Mouse (Mus musculus) forebrain, embryonic 11.5 days (tissue): ENCODE results near the gene Tubgcp4. TPM values are rescaled to one million over a fixed set of nuclear protein-coding genes. Genes with fewer than 3 reads are reported as not detected.
"Not testable (repeated sequence)": the region's sequence is repeated elsewhere in the genome, so short reads cannot be mapped to it uniquely, and the experiment has no call there.

Experiments
- ATAC-seq: fragments of 200-750 bp; cut with Nextera tagmentation; replicated peaks from 2 replicates; pipeline ENCODE4 v1.8.0; 2017; ENCODE audit warnings: moderate TSS enrichment; ENCODE audit not compliant: low FRiP score
- DNase-seq: peaks from one replicate; pipeline ENCODE4 v3.0.0-alpha.2; 2017; ENCODE audit warnings: low spot score
- H3K27ac ChIP-seq: fragments of 300-500 bp; sonication (generic); 2 replicates; pipeline ENCODE4 v1.5.1; 2014; ENCODE audit warnings: low read depth, low read length
- H3K27me3 ChIP-seq: fragments of 300-500 bp; sonication (generic); 2 replicates; pipeline ENCODE4 v1.6.1; 2014; ENCODE audit warnings: mild to moderate bottlenecking, low read length, mixed read lengths; ENCODE audit not compliant: control insufficient read depth, insufficient read depth
- H3K36me3 ChIP-seq: fragments of 300-500 bp; sonication (generic); 2 replicates; pipeline ENCODE4 v1.6.1; 2014; ENCODE audit warnings: mild to moderate bottlenecking, low read length, moderate library complexity, mixed read lengths; ENCODE audit not compliant: control insufficient read depth, insufficient read depth
- H3K4me1 ChIP-seq: fragments of 300-500 bp; sonication (generic); replicated peaks from 2 replicates; pipeline ENCODE4 v1.6.1; 2014; ENCODE audit warnings: low read length, mixed read lengths; ENCODE audit not compliant: control insufficient read depth, insufficient read depth
- H3K4me2 ChIP-seq: fragments of 300-500 bp; sonication (generic); 2 replicates; pipeline ENCODE4 v1.6.1; 2014; ENCODE audit warnings: low read depth, mild to moderate bottlenecking, low read length, moderate library complexity, mixed read lengths; ENCODE audit not compliant: severe bottlenecking
- H3K4me3 ChIP-seq: fragments of 300-500 bp; sonication (generic); 2 replicates; pipeline ENCODE4 v1.5.1; 2014; ENCODE audit warnings: low read depth, low read length
- H3K9ac ChIP-seq: fragments of 300-500 bp; sonication (generic); 2 replicates; pipeline ENCODE4 v1.6.1; 2014; ENCODE audit warnings: low read length
- H3K9me3 ChIP-seq: fragments of 300-500 bp; sonication (generic); 2 replicates; pipeline ENCODE4 v1.6.1; 2016; ENCODE audit warnings: low read length, mixed read lengths; ENCODE audit not compliant: control insufficient read depth
- WGBS: fragments of 180-500 bp; shearing (Covaris S2); extraction: QIAGEN DNeasy Blood & Tissue Kit; methylation state at CpG from one replicate; pipeline ENCODE4 v1.1.7; 2014; 5-methylcytosine and 5-hydroxymethylcytosine counted together
- polyA plus RNA-seq: library from polyadenylated mRNA; unstranded; fragments of >200 nt; fragmentation: Nextera tagmentation; extraction: Ambion mirVana; gene quantifications from 2 replicates; pipeline ENCODE4 v1.2.1, GENCODE M21; 2014

The Tubgcp4 gene
- 84.5 and 84.8 TPM in 2 replicates for polyA plus RNA-seq

DNA sequence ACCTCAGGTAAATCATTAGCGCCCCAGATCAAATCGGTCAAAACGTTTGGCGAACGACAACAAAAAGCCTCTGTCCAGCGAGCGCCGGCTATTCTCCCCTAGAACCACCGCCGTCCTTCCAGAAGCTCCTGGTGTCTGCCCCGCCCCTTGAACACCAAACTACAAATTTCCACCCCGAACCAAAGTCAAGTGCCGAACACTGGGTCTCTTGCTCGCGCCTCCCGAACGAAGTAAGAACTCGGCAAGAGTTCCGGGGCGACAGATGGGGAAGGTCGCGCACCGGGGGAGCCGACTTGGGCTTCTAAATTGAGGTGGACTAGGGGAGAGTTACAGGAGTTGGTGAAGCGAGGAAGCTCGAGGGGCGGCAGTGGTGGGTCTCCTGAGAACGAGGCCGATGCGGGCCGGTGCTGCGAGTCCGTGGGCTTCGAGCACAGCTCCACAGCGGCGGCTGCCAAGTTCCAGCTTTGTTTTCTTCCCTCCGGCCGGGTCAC lies at the start of gene Tubgcp4:
Tubgcp4 (plus strand) TSS at position 174 of the 491 bp plus-strand sequence.
- Histone ChIP-seq H3K27ac (peak within 1 kb of the TSS; percentile 71), H3K9me3 (no peaks in the 10 kb centered on the region), H3K36me3 (no peaks in the 10 kb centered on the region; the same call in 1 of the 2 replicates), H3K27me3 (no peaks in the 10 kb centered on the region), H3K4me2 (peak within 1 kb of the TSS; percentile 84), H3K4me3 (peak within 1 kb of the TSS; percentile 61), H3K4me1 (peaks cover 9% of the 10 kb centered on the region; the same call in 1 of the 2 replicates), H3K9ac (peak within 1 kb of the TSS; percentile 83)
- WGBS, result under 1% methylated on average over 36 of the region's 38 CpGs
- ATAC-seq (no peak; the same call in none of the 2 replicates), DNase-seq (no peak)

DNA sequence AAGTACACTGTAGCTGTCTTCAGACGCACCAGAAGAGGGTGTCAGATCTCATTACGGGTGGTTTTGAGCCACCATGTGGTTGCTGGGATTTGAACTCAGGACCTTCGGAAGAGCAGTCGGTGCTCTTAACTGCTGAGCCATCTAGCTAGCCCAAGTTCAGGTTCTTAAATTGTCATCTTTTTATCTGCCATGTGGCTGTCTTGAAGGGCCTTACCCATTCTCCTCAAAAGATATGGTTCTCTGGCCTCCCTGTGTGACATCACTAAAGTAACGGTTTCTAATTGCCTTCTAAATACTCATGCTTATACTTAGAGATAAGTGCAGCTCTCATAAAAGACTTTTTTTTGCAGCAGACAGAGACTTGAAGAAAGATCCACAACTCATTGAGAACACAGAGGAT lies 44.2 kb upstream of the Tubgcp4 start:
- not testable (repeated sequence) for H3K4me1 ChIP-seq, ATAC-seq, H3K4me2 ChIP-seq, DNase-seq, H3K4me3 ChIP-seq, H3K27me3 ChIP-seq, H3K9me3 ChIP-seq, H3K36me3 ChIP-seq, H3K9ac ChIP-seq, H3K27ac ChIP-seq
- 93% methylated on average over 5 of the region's 5 CpGs for WGBS

DNA sequence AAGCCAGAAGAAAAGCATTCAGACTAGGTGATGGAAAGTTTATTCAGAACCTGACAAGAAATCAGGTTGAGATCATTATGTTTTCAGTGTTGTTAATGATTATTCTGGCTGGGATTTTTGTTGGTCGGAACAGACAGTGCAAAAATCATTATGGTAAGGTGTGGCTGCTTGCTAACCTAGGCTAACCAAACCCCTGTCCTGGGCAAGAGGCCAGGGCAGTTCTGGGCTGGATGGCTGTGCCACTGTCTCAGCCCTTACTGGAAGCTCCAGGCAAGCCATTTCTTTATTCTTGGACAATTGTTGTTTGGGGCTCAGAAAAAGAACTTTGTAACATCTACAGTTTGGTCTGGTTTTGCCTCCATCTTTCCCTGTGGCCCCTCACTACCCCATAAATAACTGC lies 42.9 kb upstream of the Tubgcp4 start:
- Histone ChIP-seq H3K9ac (no peak overlapping the region), H3K9me3 (no peaks in the 10 kb centered on the region), H3K4me1 (no peaks in the 10 kb centered on the region), H3K27ac (no peak overlapping the region), H3K27me3 (no peaks in the 10 kb centered on the region), H3K4me2 (no peak overlapping the region), H3K36me3 (no peaks in the 10 kb centered on the region), H3K4me3 (no peak overlapping the region)
- no peak for ATAC-seq
- no peak for DNase-seq
- WGBS, result 74% methylated on average over 1 of the region's 1 CpGs

DNA sequence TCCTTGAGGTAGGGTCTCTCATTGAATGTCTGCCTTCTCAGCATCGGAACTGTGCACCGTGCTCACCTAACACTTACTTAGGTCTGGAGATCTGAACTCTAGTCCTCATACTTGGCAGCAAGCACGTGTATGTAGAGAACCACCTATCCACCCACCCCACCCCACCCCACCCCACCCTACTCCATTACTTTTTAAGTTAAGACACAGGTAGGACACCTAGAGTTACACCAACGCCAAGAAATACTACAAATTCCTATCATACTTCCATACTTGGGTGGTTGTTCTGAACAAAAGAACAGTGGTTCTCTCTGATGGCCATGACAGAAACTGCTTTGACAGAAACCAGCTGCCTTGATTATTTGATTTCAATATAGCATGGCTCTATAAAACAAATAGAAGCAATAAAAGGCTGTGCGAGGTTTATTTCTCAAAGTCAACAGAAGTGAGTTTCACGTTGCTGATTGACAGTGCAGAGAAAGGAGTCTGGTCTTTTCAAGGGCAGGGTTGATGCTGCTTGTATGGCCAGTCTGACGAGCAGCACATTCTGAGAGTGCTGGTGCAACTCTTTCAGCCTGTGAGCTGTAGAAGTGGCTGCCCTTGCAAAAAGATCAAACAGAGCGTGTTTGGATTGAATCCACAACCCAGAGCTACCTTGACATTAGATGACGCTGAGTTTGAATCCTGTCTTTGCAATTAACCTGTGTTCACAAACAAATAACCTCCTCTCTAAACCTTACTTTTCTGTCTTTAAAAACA lies 41.4 kb upstream of the Tubgcp4 start:
- H3K9me3 ChIP-seq, result no peaks in the 10 kb centered on the region
- no peaks in the 10 kb centered on the region for H3K4me1 ChIP-seq
- H3K27ac ChIP-seq, result no peak overlapping the region
- no peak overlapping the region for H3K9ac ChIP-seq
- H3K4me3 ChIP-seq, result no peak overlapping the region
- DNase-seq (no peak), ATAC-seq (no peak)
- H3K4me2 ChIP-seq, result no peak overlapping the region
- no peaks in the 10 kb centered on the region for H3K36me3 ChIP-seq
- no peaks in the 10 kb centered on the region for H3K27me3 ChIP-seq
- 79% methylated on average over 9 of the region's 9 CpGs for WGBS

DNA sequence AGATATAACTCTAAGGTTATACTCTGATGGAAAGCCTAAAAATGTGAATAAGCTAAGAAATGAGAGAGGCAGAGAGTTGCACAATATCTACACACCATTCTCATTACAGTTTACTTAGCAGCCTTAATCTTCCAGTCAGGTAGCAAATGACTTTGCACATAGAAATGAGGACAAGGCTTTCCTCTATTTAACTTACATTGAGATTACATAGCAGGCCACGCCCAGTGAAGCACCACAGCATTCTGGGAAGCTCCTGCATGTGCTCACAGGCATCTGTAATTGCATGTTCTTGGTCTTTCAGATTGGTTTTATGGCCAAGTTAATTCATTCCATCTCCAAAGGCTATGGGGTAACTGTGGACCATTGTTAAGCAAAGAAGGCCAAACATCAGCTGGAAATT lies 37.6 kb upstream of the Tubgcp4 start:
- H3K4me1 ChIP-seq, result no peaks in the 10 kb centered on the region
- WGBS, result 82% methylated on average over 1 of the region's 1 CpGs
- DNase-seq, result no peak
- H3K9ac ChIP-seq, result no peak overlapping the region
- no peaks in the 10 kb centered on the region for H3K27me3 ChIP-seq
- ATAC-seq, result no peak
- H3K9me3 ChIP-seq, result no peaks in the 10 kb centered on the region
- no peaks in the 10 kb centered on the region for H3K36me3 ChIP-seq
- no peak overlapping the region for H3K4me3 ChIP-seq
- H3K27ac ChIP-seq, result no peak overlapping the region
- H3K4me2 ChIP-seq, result no peak overlapping the region

DNA sequence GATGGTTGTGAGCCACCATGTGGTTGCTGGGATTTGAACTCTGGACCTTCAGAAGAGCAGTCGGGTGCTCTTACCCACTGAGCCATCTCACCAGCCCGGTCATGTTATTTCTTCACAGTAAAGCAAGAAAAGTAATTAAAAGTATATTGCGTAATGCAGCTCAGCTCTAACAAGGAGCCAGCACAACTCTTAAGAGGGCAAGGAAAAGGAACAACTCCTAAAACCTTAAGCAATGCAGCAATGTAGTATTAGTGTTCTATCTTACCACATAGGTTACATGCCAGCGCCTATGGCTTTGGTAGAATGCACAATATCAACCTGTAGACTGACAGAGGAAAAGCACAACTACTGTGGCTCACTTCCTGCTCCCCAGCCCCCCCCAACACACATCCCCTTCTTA lies 33.1 kb upstream of the Tubgcp4 start:
- H3K27ac ChIP-seq, result no peak overlapping the region
- WGBS, result 98% methylated on average over 4 of the region's 4 CpGs

DNA sequence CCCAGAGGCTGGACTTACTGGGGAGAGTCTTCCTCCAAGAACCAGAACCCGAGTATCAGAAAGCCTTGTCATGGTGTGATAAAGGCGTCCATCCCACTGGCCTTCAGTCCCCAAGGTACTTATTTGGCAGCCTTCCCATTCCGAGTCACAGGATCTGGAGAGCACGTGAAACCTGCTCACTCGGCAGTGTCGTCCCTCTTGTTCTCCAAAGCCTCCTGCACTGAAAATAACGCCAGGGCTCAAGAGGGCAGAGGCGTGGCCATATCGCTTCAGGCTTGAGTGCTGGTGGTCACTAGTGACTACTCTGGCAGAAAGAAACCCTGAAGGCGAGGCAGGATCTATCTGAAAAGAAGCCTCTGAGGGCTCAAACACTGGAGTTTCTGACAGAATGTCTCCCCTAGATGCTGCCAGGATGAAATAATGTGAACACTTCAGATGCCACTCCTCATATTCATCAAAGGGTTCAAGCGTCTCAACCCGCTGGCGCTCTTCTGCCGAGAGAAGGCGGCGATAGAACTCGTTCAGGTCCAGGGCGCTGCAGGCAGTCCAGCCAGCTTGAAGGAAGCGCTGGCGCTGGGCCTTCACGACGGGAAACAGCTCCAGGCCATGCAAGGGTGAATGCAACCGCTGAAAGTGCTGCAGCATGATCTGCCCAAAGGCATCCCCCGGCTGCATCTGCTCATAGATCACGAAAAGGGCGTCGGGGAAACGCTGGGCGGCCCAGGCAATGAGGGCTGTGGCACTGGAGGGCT lies 31.0 kb upstream of the Tubgcp4 start:
- WGBS, result 61% methylated on average over 29 of the region's 29 CpGs
- DNase-seq, result peak; percentile 50

More for the DNA sequence above, 33.1 kb upstream of the Tubgcp4 start:
- Histone ChIP-seq H3K27me3 (no peaks in the 10 kb centered on the region), H3K4me1 (0 out of 2 replicates have a peak, but pooled peaks cover 3% of the 10 kb centered on the region), H3K36me3 (peaks cover 10% of the 10 kb centered on the region), H3K9ac (no peak overlapping the region), H3K4me2 (no peak overlapping the region), H3K4me3 (no peak overlapping the region), H3K9me3 (no peaks in the 10 kb centered on the region; the same call in 1 of the 2 replicates)
- DNase-seq (no peak), ATAC-seq (no peak)

DNA sequence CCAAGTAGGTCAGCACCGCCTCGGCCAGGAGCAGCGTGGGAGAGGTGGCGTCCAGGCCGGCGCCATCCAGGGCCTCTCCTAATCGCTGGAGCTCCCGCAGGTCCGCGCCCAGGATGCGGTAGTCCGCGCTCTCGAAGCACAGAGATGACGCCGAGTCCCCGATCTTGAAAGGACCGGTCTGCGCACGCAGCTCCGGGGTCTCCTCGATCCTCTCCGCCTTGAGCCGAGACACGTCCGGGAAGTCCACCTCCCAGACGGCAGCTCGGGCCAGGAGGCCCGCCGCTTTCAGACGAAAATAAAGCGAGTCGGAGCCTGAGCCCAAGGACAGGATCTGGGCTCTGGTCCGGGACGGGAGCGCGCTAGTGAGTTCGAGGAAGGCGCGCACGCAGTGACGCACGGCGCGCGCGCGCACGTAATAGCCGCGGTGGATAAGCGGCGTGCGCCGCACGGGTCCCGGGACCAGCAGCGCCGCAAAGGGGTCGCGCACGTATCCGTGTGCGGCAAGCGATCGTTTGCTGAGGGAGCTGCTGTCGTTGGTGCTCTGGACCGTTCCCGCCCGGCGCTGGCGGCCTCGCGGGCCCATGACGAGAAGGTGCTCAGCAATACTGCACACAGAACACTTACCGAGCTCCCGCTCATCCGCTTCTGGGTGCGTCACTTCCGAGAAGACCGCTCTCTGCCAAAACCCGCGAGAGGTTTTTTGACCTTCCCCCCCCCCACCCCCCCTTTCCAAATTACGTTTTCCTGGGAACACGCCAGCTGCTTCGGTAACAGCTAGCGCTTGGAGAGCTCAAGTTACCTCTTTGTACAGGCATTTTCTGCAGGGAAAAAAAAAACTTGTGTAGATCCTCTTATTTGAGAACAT lies 30.2 kb upstream of the Tubgcp4 start, which contains the start of the genes Adal and Lcmt2:
Adal (plus strand) TSS at position 411 of the 865 bp plus-strand sequence.
Lcmt2 (minus strand) TSS at position 636 of the 865 bp plus-strand sequence.
- Histone ChIP-seq H3K4me3 (peak within 1 kb of the TSS; percentile 62), H3K9me3 (no peaks in the 10 kb centered on the region; the same call in 1 of the 2 replicates), H3K27me3 (no peaks in the 10 kb centered on the region), H3K36me3 (peaks cover 10% of the 10 kb centered on the region), H3K4me2 (peak within 1 kb of the TSS; percentile 64), H3K9ac (peak within 1 kb of the TSS; percentile 81), H3K4me1 (0 out of 2 replicates have a peak, but pooled peaks cover 3% of the 10 kb centered on the region), H3K27ac (peak within 1 kb of the TSS; percentile 96)
- WGBS, result under 1% methylated on average over 85 of the region's 87 CpGs
- ATAC-seq (peak; percentile 94), DNase-seq (peak; percentile 94)

More for the DNA sequence above, 31.0 kb upstream of the Tubgcp4 start:
- ATAC-seq, result no peak
- Histone ChIP-seq H3K9ac (peak overlapping the region; percentile 81), H3K4me2 (peak overlapping the region; percentile 64), H3K9me3 (no peaks in the 10 kb centered on the region; the same call in 1 of the 2 replicates), H3K27me3 (no peaks in the 10 kb centered on the region), H3K4me1 (0 out of 2 replicates have a peak, but pooled peaks cover 3% of the 10 kb centered on the region), H3K36me3 (peaks cover 10% of the 10 kb centered on the region), H3K4me3 (peak overlapping the region; percentile 62), H3K27ac (peak overlapping the region; percentile 96)
